Mouse (Mus musculus) kidney, embryonic 16.5 days (tissue): ENCODE measurements around the gene Neu1. TPM values are rescaled to one million over a fixed set of nuclear protein-coding genes. Genes with fewer than 3 reads are reported as not detected.
"Not testable (repeated sequence)": the region's sequence is repeated elsewhere in the genome, so short reads cannot be mapped to it uniquely, and the experiment has no call there.

Experiments
- ATAC-seq: fragments of 200-750 bp; cut with Nextera tagmentation; 2 replicates; pipeline ENCODE4 v1.8.0; 2017; ENCODE audit warnings: moderate TSS enrichment; ENCODE audit not compliant: low FRiP score, low TSS enrichment
- H3K27ac ChIP-seq: fragments of 300-500 bp; sonication (generic); 2 replicates; pipeline ENCODE4 v1.5.1; 2014; ENCODE audit warnings: low read length
- H3K27me3 ChIP-seq: fragments of 300-500 bp; sonication (generic); 2 replicates; pipeline ENCODE4 v1.6.1; 2014; ENCODE audit warnings: low read length, control low read depth, mixed read lengths; ENCODE audit not compliant: insufficient read depth
- H3K36me3 ChIP-seq: fragments of 300-500 bp; sonication (generic); 2 replicates; pipeline ENCODE4 v1.6.1; 2014; ENCODE audit warnings: low read length, control low read depth, mixed read lengths; ENCODE audit not compliant: insufficient read depth
- H3K4me1 ChIP-seq: fragments of 300-500 bp; sonication (generic); 2 replicates; pipeline ENCODE4 v1.6.1; 2014; ENCODE audit warnings: low read length, control low read depth, mixed read lengths; ENCODE audit not compliant: insufficient read depth
- H3K4me2 ChIP-seq: fragments of 300-500 bp; sonication (generic); replicated peaks from 2 replicates; pipeline ENCODE4 v1.6.1; 2014; ENCODE audit warnings: low read depth, low read length
- H3K4me3 ChIP-seq: fragments of 300-500 bp; sonication (generic); 2 replicates; pipeline ENCODE4 v1.5.1; 2014; ENCODE audit warnings: mild to moderate bottlenecking, low read length
- H3K9ac ChIP-seq: fragments of 300-500 bp; sonication (generic); replicated peaks from 2 replicates; pipeline ENCODE4 v1.6.1; 2014; ENCODE audit warnings: low read length
- H3K9me3 ChIP-seq: fragments of 300-500 bp; sonication (generic); 2 replicates; pipeline ENCODE4 v1.6.1; 2016; ENCODE audit warnings: low read length, control low read depth
- WGBS: fragments of 180-500 bp; shearing (Covaris S2); extraction: QIAGEN DNeasy Blood & Tissue Kit; methylation state at CpG from one replicate; pipeline ENCODE4 v1.1.7; 2014; 5-methylcytosine and 5-hydroxymethylcytosine counted together
- polyA plus RNA-seq: library from polyadenylated mRNA; unstranded; fragments of >200 nt; fragmentation: Nextera tagmentation; extraction: Ambion mirVana; gene quantifications from 2 replicates; pipeline ENCODE4 v1.2.1, GENCODE M21; 2015

Gene Neu1
- polyA plus RNA-seq, 1 experiment from 2014 or later = 54.1 TPM

DNA sequence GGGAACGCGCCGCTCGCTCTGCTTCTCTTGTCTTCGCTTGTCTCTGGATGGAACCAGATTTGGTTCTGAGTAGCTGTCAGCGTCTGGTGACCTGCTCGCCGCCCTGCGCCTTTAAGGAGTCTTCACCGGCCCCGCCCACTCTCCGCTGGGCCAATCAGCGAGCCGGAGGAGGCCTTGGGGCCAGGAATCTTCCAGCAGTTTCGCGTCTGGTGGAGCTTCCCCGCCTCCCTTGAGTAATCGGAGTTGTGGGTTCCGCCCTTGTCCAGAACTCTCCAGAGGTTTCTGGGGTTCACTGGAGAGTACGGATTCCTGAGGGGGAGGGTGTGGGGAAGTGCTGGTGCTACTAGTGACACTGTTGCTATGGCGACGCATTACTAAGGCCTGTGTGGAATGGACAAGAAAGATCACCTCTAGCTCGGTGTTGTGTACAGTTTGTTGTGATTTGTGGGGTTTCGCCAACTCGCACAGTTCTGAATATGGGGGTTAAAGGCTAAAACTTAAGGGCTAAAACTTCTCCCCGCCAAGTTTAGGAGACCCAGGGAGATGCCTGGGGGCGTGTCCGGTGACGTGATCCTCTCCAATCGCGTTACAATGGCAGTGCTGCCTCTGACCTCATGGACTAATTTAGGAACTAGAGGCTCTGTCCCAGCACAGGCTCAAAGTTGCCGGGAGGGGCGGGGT, 41.2 kb downstream of the Neu1 start, which contains the start of the genes Hspa1a and Hspa1l:
TSS of gene Hspa1a (minus strand) at position 88 of the 681 bp plus-strand sequence.
TSS of gene Hspa1l (plus strand) at position 635 of the 681 bp plus-strand sequence.
- not testable (repeated sequence) for H3K36me3 ChIP-seq, H3K9me3 ChIP-seq, H3K4me1 ChIP-seq
- peaks cover 23% of the 10 kb centered on the region for H3K27me3 ChIP-seq
- H3K4me2 ChIP-seq = peak within 1 kb of the TSS; percentile 84
- peak within 1 kb of the TSS; percentile 55 for H3K27ac ChIP-seq
- ATAC-seq = peak; percentile 95
- under 1% methylated on average over 26 of the region's 33 CpGs for WGBS
- peak within 1 kb of the TSS; percentile 47 for H3K4me3 ChIP-seq
- peak within 1 kb of the TSS; percentile 54 for H3K9ac ChIP-seq

DNA sequence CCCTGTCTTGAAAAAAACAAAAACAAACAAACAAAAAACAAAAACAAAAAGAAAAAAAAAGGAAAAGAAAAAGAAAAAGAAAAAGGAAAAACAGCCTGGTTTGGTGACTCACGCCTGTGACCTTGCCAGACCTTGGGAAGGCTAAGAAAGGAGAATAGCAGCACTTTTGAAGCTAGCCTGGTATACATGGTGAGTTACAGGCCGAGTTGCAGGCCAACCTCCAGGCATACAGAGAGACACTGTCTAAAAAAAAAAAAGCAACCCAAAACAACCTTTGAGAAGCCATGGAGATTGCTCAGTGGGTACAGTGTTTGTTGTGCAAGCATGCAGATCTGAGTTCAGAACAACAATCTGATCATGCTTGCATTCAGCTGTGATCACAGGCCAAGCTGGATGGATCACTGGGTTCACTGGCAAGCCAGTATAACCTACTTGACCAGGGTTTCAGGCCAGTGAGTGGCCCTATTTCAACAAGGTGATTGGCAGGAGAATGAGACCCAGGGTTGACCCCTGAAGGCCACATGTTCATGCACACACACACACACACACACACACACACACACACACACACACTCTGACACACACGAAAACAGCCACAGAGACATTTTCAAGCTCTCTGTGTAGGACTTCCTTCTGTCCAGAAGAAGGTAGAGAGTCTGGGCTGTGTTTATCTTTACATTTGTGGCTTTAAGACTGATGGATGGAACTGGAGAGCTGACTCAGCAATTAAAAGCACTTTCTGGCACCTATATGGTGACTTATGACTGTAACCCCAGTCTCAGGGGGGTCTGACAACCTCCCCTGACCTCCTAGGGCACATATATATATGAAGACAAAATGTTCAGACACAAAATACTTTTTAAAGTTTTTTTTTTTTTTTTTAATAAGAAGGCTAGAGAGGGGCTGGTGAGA, 44.8 kb downstream of the Neu1 start:
- Histone ChIP-seq H3K4me2 (no peak overlapping the region), H3K27me3 (no peaks in the 10 kb centered on the region), H3K4me3 (no peak overlapping the region), H3K4me1 (peaks cover 12% of the 10 kb centered on the region), H3K9me3 (no peaks in the 10 kb centered on the region), H3K9ac (no peak overlapping the region), H3K27ac (no peak overlapping the region), H3K36me3 (no peaks in the 10 kb centered on the region)
- 76% methylated on average over 3 of the region's 3 CpGs for WGBS
- no peak for ATAC-seq

DNA sequence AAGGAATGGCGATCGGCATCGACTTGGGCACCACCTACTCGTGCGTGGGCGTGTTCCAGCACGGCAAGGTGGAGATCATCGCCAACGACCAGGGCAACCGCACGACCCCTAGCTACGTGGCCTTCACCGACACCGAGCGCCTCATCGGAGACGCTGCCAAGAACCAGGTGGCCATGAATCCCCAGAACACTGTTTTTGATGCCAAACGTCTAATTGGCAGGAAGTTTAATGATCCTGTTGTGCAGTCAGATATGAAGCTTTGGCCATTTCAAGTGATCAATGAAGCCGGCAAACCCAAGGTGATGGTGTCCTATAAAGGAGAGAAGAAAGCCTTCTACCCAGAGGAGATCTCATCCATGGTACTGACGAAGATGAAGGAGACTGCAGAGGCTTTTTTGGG, 45.9 kb downstream of the Neu1 start:
- H3K4me1 ChIP-seq = peaks cover 16% of the 10 kb centered on the region
- no peak overlapping the region for H3K4me2 ChIP-seq
- ATAC-seq = no peak
- no peaks in the 10 kb centered on the region for H3K27me3 ChIP-seq
- H3K9ac ChIP-seq = no peak overlapping the region
- H3K27ac ChIP-seq = no peak overlapping the region
- H3K36me3 ChIP-seq = no peaks in the 10 kb centered on the region
- H3K9me3 ChIP-seq = no peaks in the 10 kb centered on the region
- WGBS = 90% methylated on average over 20 of the region's 20 CpGs
- no peak overlapping the region for H3K4me3 ChIP-seq

DNA sequence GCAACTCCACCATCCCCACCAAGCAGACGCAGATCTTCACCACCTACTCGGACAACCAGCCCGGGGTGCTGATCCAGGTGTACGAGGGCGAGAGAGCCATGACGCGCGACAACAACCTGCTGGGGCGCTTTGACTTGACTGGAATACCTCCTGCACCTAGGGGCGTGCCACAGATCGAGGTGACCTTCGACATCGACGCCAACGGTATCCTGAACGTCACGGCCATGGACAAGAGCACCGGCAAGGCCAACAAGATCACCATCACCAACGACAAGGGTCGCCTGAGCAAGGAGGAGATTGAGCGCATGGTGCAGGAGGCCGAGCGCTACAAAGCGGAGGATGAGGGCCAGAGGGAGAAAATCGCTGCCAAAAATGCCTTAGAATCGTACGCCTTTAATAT, 47.2 kb downstream of the Neu1 start:
- Histone ChIP-seq H3K27ac (no peak overlapping the region), H3K9me3 (no peaks in the 10 kb centered on the region), H3K36me3 (no peaks in the 10 kb centered on the region), H3K4me3 (no peak overlapping the region), H3K9ac (no peak overlapping the region), H3K27me3 (no peaks in the 10 kb centered on the region), H3K4me1 (peaks cover 18% of the 10 kb centered on the region), H3K4me2 (no peak overlapping the region)
- no peak for ATAC-seq
- WGBS = 90% methylated on average over 27 of the region's 27 CpGs

DNA sequence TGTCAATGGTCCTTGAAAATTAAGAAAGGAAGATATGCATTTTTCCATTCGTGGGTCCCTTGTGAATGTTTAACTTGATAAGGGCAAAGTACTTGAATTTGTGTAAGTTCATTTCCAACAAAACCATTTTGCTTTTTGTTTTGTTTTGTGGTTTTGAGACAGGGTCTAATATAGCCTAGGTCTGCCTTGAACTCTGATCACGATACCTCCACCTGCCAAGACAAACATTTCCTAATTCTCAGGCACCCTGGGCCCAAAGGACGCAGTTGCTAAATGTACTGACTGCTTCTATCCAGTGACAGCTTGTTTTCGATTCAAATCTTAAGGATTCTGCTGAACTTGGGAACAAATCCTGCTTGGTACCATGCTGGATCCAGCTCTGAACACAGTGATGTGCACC, 48.6 kb downstream of the Neu1 start:
- Histone ChIP-seq H3K27ac (no peak overlapping the region), H3K4me2 (no peak overlapping the region), H3K4me3 (no peak overlapping the region), H3K36me3 (no peaks in the 10 kb centered on the region), H3K9me3 (no peaks in the 10 kb centered on the region), H3K27me3 (no peaks in the 10 kb centered on the region), H3K9ac (no peak overlapping the region), H3K4me1 (peaks cover 20% of the 10 kb centered on the region)
- no peak for ATAC-seq
- 87% methylated on average over 4 of the region's 4 CpGs for WGBS

DNA sequence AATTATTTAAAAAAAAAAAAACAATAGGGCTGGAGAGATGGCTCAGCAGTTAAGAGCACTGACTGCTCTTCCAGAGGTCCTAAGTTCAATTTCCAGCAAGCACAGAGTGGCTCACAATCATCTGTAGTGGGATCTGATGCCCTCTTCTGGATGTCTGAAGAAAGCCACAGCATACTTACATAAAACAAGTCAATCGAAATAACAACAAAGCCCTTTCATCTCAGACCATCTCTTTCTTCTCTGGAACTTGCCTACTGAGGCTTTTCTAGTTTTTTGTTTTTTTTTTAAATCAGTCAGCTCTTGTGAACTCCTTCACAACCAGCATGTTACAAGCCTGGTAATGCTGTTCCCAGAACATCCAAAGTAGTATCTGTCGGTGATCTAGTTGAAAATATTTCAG, 49.6 kb downstream of the Neu1 start:
- H3K9ac ChIP-seq = peak overlapping the region; percentile 96
- H3K4me1 ChIP-seq = peaks cover 27% of the 10 kb centered on the region
- 13% methylated on average over 2 of the region's 2 CpGs for WGBS
- H3K27ac ChIP-seq = peak overlapping the region; percentile 99; the same call in 1 of the 2 replicates
- ATAC-seq = no peak
- peak overlapping the region; percentile 82 for H3K4me2 ChIP-seq
- peaks cover 8% of the 10 kb centered on the region; the same call in 1 of the 2 replicates for H3K36me3 ChIP-seq
- H3K9me3 ChIP-seq = no peaks in the 10 kb centered on the region
- H3K4me3 ChIP-seq = peak overlapping the region; percentile 92
- no peaks in the 10 kb centered on the region for H3K27me3 ChIP-seq

DNA sequence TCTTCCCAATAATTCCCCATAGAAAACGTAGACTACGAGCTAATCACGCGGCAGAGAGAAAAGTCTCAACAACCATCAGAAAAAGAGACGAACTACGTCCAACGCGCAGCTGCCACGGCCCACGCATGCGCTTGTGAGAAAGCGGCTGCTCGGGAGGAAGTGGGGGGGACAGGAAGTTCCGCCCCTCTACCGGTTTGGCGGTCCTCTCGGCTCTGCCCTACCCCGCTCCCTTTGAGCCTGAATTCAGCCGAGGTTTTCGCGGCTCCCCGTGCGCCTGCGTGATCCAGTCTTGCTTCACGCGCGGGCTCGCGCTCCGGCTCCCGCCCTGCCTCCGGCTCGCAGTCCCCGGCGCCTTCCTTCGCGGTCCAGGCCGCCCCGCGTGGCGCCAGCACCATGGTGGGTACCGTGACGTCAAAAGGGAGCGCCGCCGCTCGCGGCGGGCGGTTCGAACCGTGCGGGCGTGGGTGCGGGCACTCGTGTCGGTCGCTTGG, 50.7 kb downstream of the Neu1 start, which contains the start of gene Lsm2:
TSS of gene Lsm2 (plus strand) at position 173 of the 491 bp plus-strand sequence.
- H3K4me2 ChIP-seq = peak within 1 kb of the TSS; percentile 82
- H3K4me1 ChIP-seq = peaks cover 27% of the 10 kb centered on the region
- peak within 1 kb of the TSS; percentile 96 for H3K9ac ChIP-seq
- H3K36me3 ChIP-seq = peaks cover 17% of the 10 kb centered on the region
- WGBS = 0% methylated on average over 58 of the region's 58 CpGs
- H3K27me3 ChIP-seq = no peaks in the 10 kb centered on the region
- H3K9me3 ChIP-seq = no peaks in the 10 kb centered on the region
- peak within 1 kb of the TSS; percentile 92 for H3K4me3 ChIP-seq
- H3K27ac ChIP-seq = peak within 1 kb of the TSS; percentile 99
- peak; percentile 94 for ATAC-seq

DNA sequence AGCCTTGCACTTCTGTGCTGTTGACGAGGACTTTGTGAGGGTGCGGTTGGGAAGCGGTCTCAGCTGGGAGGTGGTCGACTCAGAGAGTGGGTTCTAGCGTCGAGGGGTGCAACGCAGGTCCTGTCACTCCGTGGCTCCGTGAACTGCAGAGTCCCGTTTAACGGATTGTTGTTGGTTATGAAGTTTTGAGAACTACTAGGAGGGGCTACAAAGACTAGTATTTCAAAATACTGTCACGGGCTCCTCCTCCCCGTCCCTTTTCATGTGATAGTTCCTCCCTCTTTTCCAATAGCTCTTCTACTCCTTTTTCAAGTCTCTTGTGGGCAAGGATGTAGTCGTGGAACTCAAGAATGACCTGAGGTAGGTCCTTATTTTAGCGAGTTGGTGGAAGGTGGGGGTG, 51.3 kb downstream of the Neu1 start:
- no peaks in the 10 kb centered on the region for H3K9me3 ChIP-seq
- H3K9ac ChIP-seq = peak overlapping the region; percentile 96
- H3K4me2 ChIP-seq = peak overlapping the region; percentile 82
- ATAC-seq = no peak; the same call in 1 of the 2 replicates
- peak overlapping the region; percentile 92 for H3K4me3 ChIP-seq
- WGBS = 0% methylated on average over 15 of the region's 15 CpGs
- no peaks in the 10 kb centered on the region for H3K27me3 ChIP-seq
- H3K27ac ChIP-seq = peak overlapping the region; percentile 99
- peaks cover 27% of the 10 kb centered on the region for H3K4me1 ChIP-seq
- H3K36me3 ChIP-seq = peaks cover 17% of the 10 kb centered on the region

DNA sequence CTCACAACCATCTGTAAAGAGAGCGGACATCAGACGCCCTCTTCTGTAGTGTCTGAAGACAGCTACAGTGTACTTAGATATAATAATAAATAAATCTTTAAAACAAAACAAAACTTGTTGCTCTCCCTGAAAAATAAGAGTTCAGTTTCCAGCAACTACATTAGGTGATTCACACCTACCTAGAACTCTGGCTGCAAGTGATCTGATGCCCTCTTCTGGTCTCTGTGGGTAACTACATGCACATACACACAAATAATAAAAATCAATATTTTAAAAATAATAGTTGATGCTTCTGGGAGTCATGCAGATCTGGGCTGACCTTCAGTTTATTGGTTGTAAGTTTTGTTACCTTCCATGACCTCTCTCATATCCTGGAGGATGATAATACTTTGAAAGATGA, 53.2 kb downstream of the Neu1 start:
- Histone ChIP-seq H3K4me2 (no peak overlapping the region), H3K4me1 (peaks cover 27% of the 10 kb centered on the region), H3K9me3 (no peaks in the 10 kb centered on the region), H3K27me3 (no peaks in the 10 kb centered on the region), H3K4me3 (no peak overlapping the region), H3K36me3 (peaks cover 22% of the 10 kb centered on the region), H3K27ac (no peak overlapping the region), H3K9ac (no peak overlapping the region)
- ATAC-seq = no peak
- WGBS = 67% methylated on average over 2 of the region's 2 CpGs
